Mouse (Mus musculus) MEL (cell line): ENCODE measurements at regions not wholly inside any gene's neighbourhood (a gene's known extent, or its start where the extent isn't known, plus 50 kb on each side); places are given as distances from the start of the nearest gene placed in this dataset.

Experiments
- DNase-seq: peaks from one replicate; pipeline ENCODE4 v3.0.0; 2011; ENCODE audit warnings: low read depth, low spot score
- H3K27ac ChIP-seq: 2 replicates; pipeline ENCODE4 v1.5.1; 2012; ENCODE audit warnings: low read depth, mild to moderate bottlenecking, control low read depth, low read length, moderate library complexity; ENCODE audit not compliant: control insufficient read depth
- H3K27me3 ChIP-seq, 2 experiments: fragments of 150-350 bp in 1 of 2; sonication (generic) in 1 of 2; 2 replicates each; pipeline ENCODE4 v1.6.1; 2012; ENCODE audit warnings: low read length in 2 of 2, mild to moderate bottlenecking in 2 of 2, improper control_type of control experiment in 1 of 2, moderate library complexity in 1 of 2; ENCODE audit not compliant: insufficient read depth in 2 of 2, control insufficient read depth in 1 of 2
- H3K36me3 ChIP-seq, 2 experiments: 2 replicates each; pipeline ENCODE4 v1.6.1; 2012 to 2014; ENCODE audit warnings: low read length in 2 of 2, improper control_type of control experiment in 1 of 2, inconsistent platforms in 1 of 2, mild to moderate bottlenecking in 1 of 2; ENCODE audit not compliant: insufficient read depth in 2 of 2, control insufficient read depth in 1 of 2
- H3K4me1 ChIP-seq, 2 experiments: fragments of 150-350 bp in 1 of 2; sonication (generic) in 1 of 2; 2 replicates each; pipeline ENCODE4 v1.6.1; 2012; ENCODE audit warnings: low read length in 2 of 2, improper control_type of control experiment in 1 of 2, mild to moderate bottlenecking in 1 of 2; ENCODE audit not compliant: insufficient read depth in 2 of 2, control insufficient read depth in 1 of 2
- H3K4me3 ChIP-seq, 2 experiments: fragments of 150-350 bp in 1 of 2; sonication (generic) in 1 of 2; 2 replicates each; pipeline ENCODE4 v1.5.1; 2012; ENCODE audit warnings: low read depth in 2 of 2, low read length in 2 of 2, mild to moderate bottlenecking in 2 of 2, moderate library complexity in 2 of 2, control low read depth in 1 of 2, improper control_type of control experiment in 1 of 2; ENCODE audit not compliant: control insufficient read depth in 1 of 2, insufficient read depth in 1 of 2
- H3K79me2 ChIP-seq: 2 replicates; pipeline ENCODE4 v1.6.1; 2012; ENCODE audit warnings: mild to moderate bottlenecking, low read length, moderate library complexity; ENCODE audit not compliant: control insufficient read depth, poor library complexity, insufficient read depth
- H3K9ac ChIP-seq: 2 replicates; pipeline ENCODE4 v1.6.1; 2012; ENCODE audit warnings: low read depth, mild to moderate bottlenecking, control low read depth, low read length, moderate library complexity; ENCODE audit not compliant: control insufficient read depth, poor library complexity, severe bottlenecking
- H3K9me3 ChIP-seq: fragments of 150-350 bp; sonication (generic); replicated peaks from 2 replicates; pipeline ENCODE4 v1.6.1; 2012; ENCODE audit warnings: mild to moderate bottlenecking, low read length, improper control_type of control experiment, moderate library complexity; ENCODE audit not compliant: insufficient read depth
- BHLHE40 ChIP-seq: IDR thresholded peaks from 2 replicates; pipeline ENCODE4 v1.6.1; 2012; ENCODE audit warnings: low read depth, mild to moderate bottlenecking, inconsistent platforms, low read length, improper control_type of control experiment, borderline replicate concordance
- CHD1 ChIP-seq: IDR thresholded peaks from 2 replicates; pipeline ENCODE4 v1.6.1; 2012; ENCODE audit warnings: low read depth, mild to moderate bottlenecking, inconsistent platforms, low read length, improper control_type of control experiment
- CTCF ChIP-seq, 3 experiments: IDR thresholded peaks in 2 of 3; conservative IDR thresholded peaks in 1 of 3; 2 replicates each; pipeline ENCODE4 v1.5.1; 2011 to 2012; ENCODE audit warnings: low read length in 3 of 3, low read depth in 2 of 3, mild to moderate bottlenecking in 2 of 3, improper control_type of control experiment in 1 of 3, inconsistent platforms in 1 of 3, mixed read lengths in 1 of 3, moderate library complexity in 1 of 3; ENCODE audit not compliant: control insufficient read depth in 1 of 3, insufficient read depth in 1 of 3, poor library complexity in 1 of 3, severe bottlenecking in 1 of 3
- ETS1 ChIP-seq: IDR thresholded peaks from 2 replicates; pipeline ENCODE4 v1.6.1; 2012; ENCODE audit warnings: low read depth, mild to moderate bottlenecking, inconsistent platforms, low read length, improper control_type of control experiment, moderate library complexity
- GABPA ChIP-seq: IDR thresholded peaks from 2 replicates; pipeline ENCODE4 v1.6.1; 2012; ENCODE audit warnings: low read depth, mild to moderate bottlenecking, inconsistent platforms, low read length, improper control_type of control experiment, moderate library complexity
- GATA1 ChIP-seq: IDR thresholded peaks from 2 replicates; pipeline ENCODE4 v1.6.1; 2011; ENCODE audit warnings: low read depth, low read length, improper control_type of control experiment
- JUND ChIP-seq: IDR thresholded peaks from 2 replicates; pipeline ENCODE4 v1.6.1; 2011; ENCODE audit warnings: low read depth, mild to moderate bottlenecking, improper control_type of control experiment, low read length
- MAZ ChIP-seq: IDR thresholded peaks from 2 replicates; pipeline ENCODE4 v1.6.1; 2012; ENCODE audit warnings: low read depth, mild to moderate bottlenecking, inconsistent platforms, low read length, improper control_type of control experiment
- MYB ChIP-seq: IDR thresholded peaks from 2 replicates; pipeline ENCODE4 v1.6.1; 2011; ENCODE audit warnings: mild to moderate bottlenecking, low read depth, low read length, improper control_type of control experiment
- MYC ChIP-seq: IDR thresholded peaks from 2 replicates; pipeline ENCODE4 v1.6.1; 2011; ENCODE audit warnings: low read depth, mild to moderate bottlenecking, low read length, improper control_type of control experiment, moderate library complexity
- NRF1 ChIP-seq: IDR thresholded peaks from 2 replicates; pipeline ENCODE4 v1.6.1; 2014; ENCODE audit warnings: low read depth, mild to moderate bottlenecking, inconsistent platforms, low read length, improper control_type of control experiment, moderate library complexity; ENCODE audit not compliant: poor library complexity, insufficient read depth, severe bottlenecking
- POLR2A ChIP-seq, 2 experiments: IDR thresholded peaks; 2 replicates each; pipeline ENCODE4 v1.6.1; 2011 to 2012; ENCODE audit warnings: low read length in 2 of 2, mild to moderate bottlenecking in 2 of 2, control low read depth in 1 of 2, improper control_type of control experiment in 1 of 2, low read depth in 1 of 2, moderate library complexity in 1 of 2; ENCODE audit not compliant: control insufficient read depth in 1 of 2, insufficient read depth in 1 of 2, poor library complexity in 1 of 2
- POLR2AphosphoS2 ChIP-seq: IDR thresholded peaks from 2 replicates; pipeline ENCODE4 v1.6.1; 2011; ENCODE audit warnings: low read length, improper control_type of control experiment
- POLR2AphosphoS5 ChIP-seq: IDR thresholded peaks from 2 replicates; pipeline ENCODE4 v1.6.1; 2012; ENCODE audit warnings: low read depth, borderline replicate concordance, mild to moderate bottlenecking, inconsistent platforms, low read length, moderate library complexity, mixed read lengths
- RCOR1 ChIP-seq: IDR thresholded peaks from 2 replicates; pipeline ENCODE4 v1.6.1; 2012; ENCODE audit warnings: low read depth, mild to moderate bottlenecking, inconsistent platforms, low read length, improper control_type of control experiment
- SIN3A ChIP-seq: IDR thresholded peaks from 2 replicates; pipeline ENCODE4 v1.6.1; 2012; ENCODE audit warnings: low read length, improper control_type of control experiment, inconsistent platforms
- SMC3 ChIP-seq: IDR thresholded peaks from 2 replicates; pipeline ENCODE4 v1.6.1; 2011; ENCODE audit warnings: low read depth, low read length, improper control_type of control experiment
- TCF12 ChIP-seq: IDR thresholded peaks from 2 replicates; pipeline ENCODE4 v1.6.1; 2014; ENCODE audit warnings: low read depth, mild to moderate bottlenecking, inconsistent platforms, low read length, improper control_type of control experiment, moderate library complexity
- USF1 ChIP-seq: IDR thresholded peaks from 2 replicates; pipeline ENCODE4 v1.6.1; 2014; ENCODE audit warnings: low read depth, mild to moderate bottlenecking, inconsistent platforms, low read length, improper control_type of control experiment, moderate library complexity
- USF2 ChIP-seq, 2 experiments: IDR thresholded peaks; 2 replicates each; pipeline ENCODE4 v1.6.1; 2011 to 2012; ENCODE audit warnings: improper control_type of control experiment in 2 of 2, low read length in 2 of 2, borderline replicate concordance in 1 of 2, inconsistent platforms in 1 of 2, low read depth in 1 of 2, mild to moderate bottlenecking in 1 of 2; ENCODE audit not compliant: insufficient read depth in 1 of 2
- ZC3H11A ChIP-seq: IDR thresholded peaks from 2 replicates; pipeline ENCODE4 v1.6.1; 2012; ENCODE audit warnings: low read depth, mild to moderate bottlenecking, inconsistent platforms, low read length, improper control_type of control experiment
- ZKSCAN1 ChIP-seq: IDR thresholded peaks from 2 replicates; pipeline ENCODE4 v1.6.1; 2012; ENCODE audit warnings: low read depth, mild to moderate bottlenecking, inconsistent platforms, low read length, improper control_type of control experiment, moderate library complexity
- ZNF384 ChIP-seq: IDR thresholded peaks from 2 replicates; pipeline ENCODE4 v1.6.1; 2012; ENCODE audit warnings: low read depth, mild to moderate bottlenecking, inconsistent platforms, low read length, improper control_type of control experiment

GRCm38 (mm10) chr10:53469611-53470010 is 89.9 kb upstream of the Cep85l start:
- no peaks in the 10 kb centered on the region for H3K27me3 ChIP-seq
- no peak for TF ChIP-seq GATA1
- no peak for TF ChIP-seq RCOR1
- no peak for TF ChIP-seq ETS1
- no peak for TF ChIP-seq JUND
- TF ChIP-seq BHLHE40, result no peak
- TF ChIP-seq MYC, result no peak
- TF ChIP-seq NRF1, result no peak
- TF ChIP-seq SMC3, result no peak
- TF ChIP-seq ZC3H11A, result no peak
- TF ChIP-seq USF2 (IDR thresholded peaks at IDR 0.05; ENCODE audit: borderline replicate concordance in 1 of 2, insufficient read depth in 1 of 2, low read depth in 1 of 2, low read length in 2 of 2), result no peak
- TF ChIP-seq POLR2AphosphoS2, result no peak
- no peak for TF ChIP-seq CTCF (IDR thresholded peaks at IDR 0.05 in 2 of 3, conservative IDR thresholded peaks at IDR 0.05 in 1 of 3; ENCODE audit: control insufficient read depth in 1 of 3, insufficient read depth in 1 of 3, low read depth in 2 of 3, low read length in 3 of 3, poor library complexity in 1 of 3, severe bottlenecking in 1 of 3)
- TF ChIP-seq USF1, result no peak
- no peak for DNase-seq
- no peaks in the 10 kb centered on the region for H3K9me3 ChIP-seq
- H3K36me3 ChIP-seq, result peaks cover 0 to 8% of the 10 kb centered on the region in 2 experiments; a peak in 2 of 4 replicates
- no peak overlapping the region for H3K4me3 ChIP-seq
- H3K79me2 ChIP-seq, result no peaks in the 10 kb centered on the region
- H3K27ac ChIP-seq, result no peak overlapping the region
- H3K4me1 ChIP-seq, result peaks cover 4 to 13% of the 10 kb centered on the region in 2 experiments; a peak in 3 of 4 replicates
- H3K9ac ChIP-seq, result no peak overlapping the region

- H3K27me3 ChIP-seq, result no peaks in the 10 kb centered on the region
- TF ChIP-seq GABPA (no peak), MAZ (no peak), USF1 (no peak), CHD1 (no peak), RCOR1 (no peak), TCF12 (no peak), MYB (no peak), SIN3A (no peak), POLR2AphosphoS5 (no peak), USF2 (IDR thresholded peaks at IDR 0.05; ENCODE audit: borderline replicate concordance in 1 of 2, insufficient read depth in 1 of 2, low read depth in 1 of 2, low read length in 2 of 2) (no peak), ETS1 (no peak), BHLHE40 (no peak), SMC3 (no peak), ZKSCAN1 (no peak), POLR2A (IDR thresholded peaks at IDR 0.05; ENCODE audit: control insufficient read depth in 1 of 2, insufficient read depth in 1 of 2, low read depth in 1 of 2, low read length in 2 of 2, poor library complexity in 1 of 2) (no peak), CTCF (IDR thresholded peaks at IDR 0.05 in 2 of 3, conservative IDR thresholded peaks at IDR 0.05 in 1 of 3; ENCODE audit: control insufficient read depth in 1 of 3, insufficient read depth in 1 of 3, low read depth in 2 of 3, low read length in 3 of 3, poor library complexity in 1 of 3, severe bottlenecking in 1 of 3) (no peak), NRF1 (no peak), ZNF384 (no peak), ZC3H11A (no peak)
- TF ChIP-seq, all 39 proteins: peak for 0
- no peak overlapping the region for H3K4me3 ChIP-seq
- no peak for DNase-seq
- H3K36me3 ChIP-seq, result peaks cover 0 to 12% of the 10 kb centered on the region in 2 experiments; a peak in 2 of 4 replicates
- no peak overlapping the region for H3K9ac ChIP-seq
- no peaks in the 10 kb centered on the region for H3K9me3 ChIP-seq
- H3K79me2 ChIP-seq, result no peaks in the 10 kb centered on the region
- peaks cover 4 to 16% of the 10 kb centered on the region in 2 experiments; a peak in 3 of 4 replicates for H3K4me1 ChIP-seq
- no peak overlapping the region for H3K27ac ChIP-seq
Measured at GRCm38 (mm10) chr10:53468293-53468545, 88.5 kb upstream of the Cep85l start.
